ENCODE assay signal across 8 mouse cellular contexts in the genomic region with DNA sequence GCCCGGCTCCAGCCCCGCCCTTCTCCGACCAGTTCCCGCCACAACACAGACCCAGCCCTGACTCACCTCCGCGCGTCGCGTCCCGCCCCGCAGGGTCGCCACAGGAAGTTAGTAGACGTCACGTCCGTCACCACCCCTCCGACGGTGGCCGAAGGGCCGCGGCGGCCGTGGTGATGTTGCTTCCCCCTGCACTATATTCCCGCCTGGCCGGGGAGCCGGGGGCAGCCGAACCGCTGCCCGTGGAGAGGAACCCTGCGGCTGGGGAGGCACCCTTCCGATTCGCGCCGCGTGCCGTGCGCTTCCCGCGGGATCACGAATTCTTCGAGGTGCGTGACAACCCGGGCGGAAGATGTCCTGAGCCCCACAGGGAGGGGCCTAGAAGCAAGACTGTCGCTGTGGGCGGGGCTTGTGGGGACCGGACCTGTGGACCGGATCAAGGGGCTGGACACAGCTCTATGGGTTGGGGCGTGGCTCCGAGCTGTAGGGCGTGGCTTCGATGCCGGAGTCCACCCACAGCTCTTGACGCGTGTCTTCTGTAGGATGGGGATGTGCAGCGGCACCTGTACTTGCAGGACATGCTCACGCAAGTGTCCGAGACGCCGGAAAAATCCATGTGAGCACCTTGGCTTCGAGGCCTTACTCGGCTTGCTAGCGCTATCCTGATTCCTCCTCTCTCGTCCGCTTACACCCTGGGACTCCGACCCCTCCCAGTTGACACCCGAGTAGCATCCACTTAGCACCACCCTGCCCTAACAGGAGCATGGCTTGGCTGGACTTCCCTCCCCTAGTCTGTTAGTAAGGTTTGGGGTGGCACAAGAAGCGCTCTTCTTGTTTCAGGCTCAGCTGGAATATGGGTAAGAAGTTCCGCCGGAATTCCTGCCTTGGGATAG. TPM values are rescaled to one million over a fixed set of nuclear protein-coding genes. Genes with fewer than 3 reads are reported as not detected.
DNase-seq lines count a peak whose midpoint lies in the region; ATAC-seq lines count a peak whose summit lies in the region.

A gene (plus strand): TSS at position 111 of the 890 bp plus-strand sequence.
A gene (minus strand): TSS at position 389 of the 890 bp plus-strand sequence.

- peak; percentile 97 for ATAC-seq in heart, embryonic 13.5 days (ENCODE audit: extremely low read depth, insufficient number of reproducible peaks, low FRiP score, low TSS enrichment)
- peak; percentile 98 for ATAC-seq in liver, embryonic 12.5 days
- peak; percentile 98 for ATAC-seq in stomach, embryonic 15.5 days (ENCODE audit: insufficient read depth, low FRiP score, low read depth)

- H3K4me3 ChIP-seq in brown adipose tissue, adult 24 weeks (ENCODE audit: insufficient read depth, low read depth, low read length): peak within 1 kb of the TSS; percentile 88
- H3K4me3 ChIP-seq in heart, embryonic 13.5 days: peak within 1 kb of the TSS; percentile 68
- peak within 1 kb of the TSS; percentile 77 for H3K4me3 ChIP-seq in liver, embryonic 12.5 days
- H3K4me3 ChIP-seq in stomach, embryonic 15.5 days (replicated peaks): peak within 1 kb of the TSS; percentile 73

- peak within 1 kb of the TSS; percentile 79 for H3K27ac ChIP-seq in brown adipose tissue, adult 24 weeks (replicated peaks; ENCODE audit: low read depth, low read length)
- peak within 1 kb of the TSS; percentile 90 for H3K27ac ChIP-seq in heart, embryonic 13.5 days (replicated peaks)
- peak within 1 kb of the TSS; percentile 80 for H3K27ac ChIP-seq in liver, embryonic 12.5 days
- peak within 1 kb of the TSS; percentile 84 for H3K27ac ChIP-seq in stomach, embryonic 15.5 days

- no peaks in the 10 kb centered on the region for H3K27me3 ChIP-seq in heart, embryonic 13.5 days (replicated peaks)
- H3K27me3 ChIP-seq in liver, embryonic 12.5 days (replicated peaks): no peaks in the 10 kb centered on the region
- no peaks in the 10 kb centered on the region for H3K27me3 ChIP-seq in stomach, embryonic 15.5 days (replicated peaks)

- DNase-seq in CD4-positive, CD25-positive, alpha-beta regulatory T cell, adult 2 months (ENCODE audit: low read depth, low spot score): peak; percentile 89
- DNase-seq in fat pad, adult 2 months (ENCODE audit: extremely low read depth, low read depth, low spot score): peak; percentile 83
- DNase-seq in kidney, postnatal 10 days: peak; percentile 99
- DNase-seq in natural killer cell, adult 2 months (ENCODE audit: low spot score in 2 of 2): peak; percentile 93 to 95

- no peaks in the 10 kb centered on the region for H3K4me1 ChIP-seq in brown adipose tissue, adult 24 weeks (ENCODE audit: control insufficient read depth, insufficient read depth, insufficient read length, low read length)
- H3K4me1 ChIP-seq in heart, embryonic 13.5 days: peaks cover 23% of the 10 kb centered on the region
- peaks cover 23% of the 10 kb centered on the region for H3K4me1 ChIP-seq in liver, embryonic 12.5 days
- H3K4me1 ChIP-seq in stomach, embryonic 15.5 days: peaks cover 8% of the 10 kb centered on the region

- H3K9ac ChIP-seq in heart, embryonic 13.5 days: peak within 1 kb of the TSS; percentile 94
- peak within 1 kb of the TSS; percentile 85 for H3K9ac ChIP-seq in liver, embryonic 12.5 days
- peak within 1 kb of the TSS; percentile 64 for H3K9ac ChIP-seq in stomach, embryonic 15.5 days

- peak within 1 kb of the TSS; percentile 83 for H3K4me2 ChIP-seq in heart, embryonic 13.5 days
- peak within 1 kb of the TSS; percentile 83 for H3K4me2 ChIP-seq in liver, embryonic 12.5 days
- H3K4me2 ChIP-seq in stomach, embryonic 15.5 days: peak within 1 kb of the TSS; percentile 86

- H3K9me3 ChIP-seq in heart, embryonic 13.5 days: no peaks in the 10 kb centered on the region
- no peaks in the 10 kb centered on the region for H3K9me3 ChIP-seq in liver, embryonic 12.5 days (replicated peaks)
- H3K9me3 ChIP-seq in stomach, embryonic 15.5 days: no peaks in the 10 kb centered on the region

- 2% methylated on average over 69 of the region's 69 CpGs for WGBS in heart, embryonic 13.5 days
- WGBS in liver, embryonic 12.5 days (ENCODE audit: insufficient replicate concordance): under 1% methylated on average over 69 of the region's 69 CpGs
- WGBS in stomach, embryonic 15.5 days: under 1% methylated on average over 68 of the region's 69 CpGs

- peaks cover 43% of the 10 kb centered on the region for H3K36me3 ChIP-seq in heart, embryonic 13.5 days
- peaks cover 63% of the 10 kb centered on the region for H3K36me3 ChIP-seq in liver, embryonic 12.5 days
- H3K36me3 ChIP-seq in stomach, embryonic 15.5 days: peaks cover 12% of the 10 kb centered on the region; the same call in 1 of the 2 replicates

RNA-seq across cellular contexts. Expression of the first gene that starts in this region (rescaled TPM):
- polyA plus RNA-seq in brown adipose tissue, adult 24 weeks (2012; ENCODE audit: insufficient read depth, insufficient read length, missing spikeins): 12.9 and 13.9 TPM in 2 replicates
- polyA plus RNA-seq in heart, embryonic 13.5 days (2015; fragmentation: Nextera tagmentation; extraction: Ambion mirVana): 27.7 and 33.6 TPM in 2 replicates
- 28.7 and 29.6 TPM in 2 replicates for polyA plus RNA-seq in liver, embryonic 12.5 days (2016; fragmentation: Nextera tagmentation; extraction: Ambion mirVana)
- 34.8 and 35.7 TPM in 2 replicates for polyA plus RNA-seq in stomach, embryonic 15.5 days (2015; fragmentation: Nextera tagmentation; extraction: Ambion mirVana)

RNA-seq across cellular contexts. Expression of the second gene that starts in this region (rescaled TPM):
- 8.6 and 9.1 TPM in 2 replicates for polyA plus RNA-seq in brown adipose tissue, adult 24 weeks (2012; ENCODE audit: insufficient read depth, insufficient read length, missing spikeins)
- 36.4 and 37.0 TPM in 2 replicates for polyA plus RNA-seq in heart, embryonic 13.5 days (2015; fragmentation: Nextera tagmentation; extraction: Ambion mirVana)
- polyA plus RNA-seq in liver, embryonic 12.5 days (2016; fragmentation: Nextera tagmentation; extraction: Ambion mirVana): 36.6 and 38.3 TPM in 2 replicates
- 43.8 and 44.8 TPM in 2 replicates for polyA plus RNA-seq in stomach, embryonic 15.5 days (2015; fragmentation: Nextera tagmentation; extraction: Ambion mirVana)

Comparison
In these comparisons a context has a peak if more than half of its experiments do, and no peak if none do; other contexts are left out.
1. Peak in every context shown above with its lines: DNase-seq, ATAC-seq, H3K4me3 ChIP-seq and H3K27ac ChIP-seq.